Mouse (Mus musculus): ENCODE results near the gene Spata20.

DNA sequence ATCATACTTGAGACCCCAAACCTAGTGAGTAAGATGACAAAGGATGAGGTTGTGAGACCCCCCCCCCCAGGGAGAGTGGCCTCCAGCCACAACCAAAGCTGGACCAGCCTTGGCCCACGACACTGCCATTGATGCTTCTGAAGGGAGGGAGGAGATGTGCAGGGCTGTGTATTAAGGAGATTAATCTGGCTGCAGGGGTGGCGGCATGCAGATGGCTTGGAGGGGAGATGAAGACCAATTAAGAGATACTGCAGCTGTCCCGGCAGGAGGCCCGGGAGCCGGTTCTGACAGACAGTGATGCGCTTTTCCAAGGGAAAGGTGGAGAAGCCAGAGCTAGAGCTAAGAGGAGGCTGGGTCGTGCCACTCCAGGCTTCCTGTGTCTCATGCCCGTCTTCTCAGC is 36.7 kb downstream of the Spata20 start:
- TF ChIP-seq CTCF (IDR thresholded peaks at IDR 0.05; ENCODE audit: low read depth, low read length) (no peak), POLR2A (IDR thresholded peaks at IDR 0.05; ENCODE audit: insufficient read depth, low read length) (no peak), EP300 (IDR thresholded peaks at IDR 0.05; ENCODE audit: insufficient read depth, low read depth, low read length) (no peak)
